Mouse (Mus musculus) neural tube, embryonic 10.5 days (tissue): ENCODE measurements around the gene Dpagt1.

Experiments
- DNase-seq: peaks from one replicate; pipeline ENCODE4 v3.0.0-alpha.2; 2017; ENCODE audit warnings: low spot score; ENCODE audit errors: extremely low spot score

Dpagt1 gene

DNA sequence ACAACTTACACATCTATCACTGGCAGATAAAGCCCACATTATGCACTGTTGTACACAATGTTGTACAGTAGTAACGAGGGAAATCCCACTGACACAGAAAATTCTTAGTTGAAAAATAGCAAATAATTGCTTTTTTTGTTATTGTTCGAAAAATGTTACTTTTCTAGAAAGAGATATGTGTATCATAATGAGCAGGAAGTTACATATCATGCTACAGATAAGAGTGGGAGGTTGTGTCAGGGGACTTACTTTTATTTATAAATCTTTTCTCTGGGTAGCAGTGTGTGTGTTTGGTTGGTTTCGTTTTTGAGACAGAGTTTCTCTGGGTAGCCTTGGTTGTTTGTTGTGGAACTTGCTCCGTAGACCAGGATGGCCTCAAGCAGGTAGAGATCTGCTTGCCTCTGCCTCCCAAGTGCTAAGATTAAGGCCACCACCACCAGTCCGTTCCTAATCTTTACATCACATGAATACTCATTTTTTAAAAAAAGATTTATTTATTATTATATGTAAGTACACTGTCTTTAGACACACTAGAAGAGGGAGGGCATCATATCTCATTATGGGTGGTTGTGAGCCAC is 52.4 kb downstream of the Dpagt1 start:
- DNase-seq, result no peak

GRCm38 (mm10) chr9:44379054-44379834 is 53.4 kb downstream of the Dpagt1 start, which contains the start of gene Hyou1:
Gene Hyou1 (plus strand): TSS chr9:44379490.
- DNase-seq, result peak; percentile 100

DNA sequence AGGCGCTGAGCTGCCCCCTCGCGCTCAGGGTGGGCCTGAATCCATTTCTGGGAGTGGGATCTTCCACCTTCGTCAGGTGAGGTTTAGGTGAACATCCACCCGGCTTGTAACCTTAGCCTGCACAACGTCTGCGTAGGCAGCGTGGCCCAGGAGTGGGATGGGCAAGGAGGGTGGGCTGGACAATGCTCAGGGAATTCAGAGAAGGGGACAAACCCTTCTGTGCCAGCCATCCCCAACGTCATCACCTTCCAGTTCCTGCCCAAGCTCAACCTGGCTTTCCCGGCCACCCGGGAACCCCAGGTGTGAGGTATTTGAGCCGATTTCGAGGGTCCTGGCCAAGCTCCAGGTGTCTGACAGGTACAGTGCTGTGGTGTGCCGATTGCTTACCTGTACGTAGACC is 54.0 kb downstream of the Dpagt1 start:
- DNase-seq, result no peak
